Comparison of ENCODE assay signal across 8 mouse cellular contexts in the genomic region with DNA sequence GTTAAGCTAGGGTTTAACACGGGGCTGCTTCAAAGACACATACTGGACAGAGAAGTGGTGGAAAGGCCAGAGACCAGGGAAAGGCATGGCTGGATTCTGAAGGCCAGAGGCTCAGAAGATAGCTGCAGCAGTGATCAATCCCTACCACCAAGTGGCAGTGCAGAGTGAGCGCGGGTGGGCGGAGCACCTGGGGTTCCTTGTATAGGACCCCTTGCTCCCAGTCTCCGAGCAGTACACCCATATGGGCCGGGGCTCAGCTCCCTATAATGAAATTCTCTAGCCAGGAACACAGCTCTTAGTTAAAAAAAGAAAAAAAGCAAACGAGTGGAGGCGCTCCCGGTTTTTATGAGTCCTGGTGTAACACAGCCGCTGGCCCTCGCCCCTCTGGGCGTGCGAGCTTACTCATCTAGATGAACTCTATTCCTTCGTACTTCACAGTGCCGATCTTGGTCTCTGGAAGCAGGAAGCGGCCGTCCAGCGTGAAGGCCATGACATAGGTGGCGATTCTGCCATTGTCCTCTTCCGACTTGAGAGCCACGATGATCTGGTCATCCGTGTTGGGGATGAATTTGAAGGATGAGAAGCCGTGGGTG. TPM values are rescaled to one million over a fixed set of nuclear protein-coding genes. Genes with fewer than 3 reads are reported as not detected.
DNase-seq lines count a peak whose midpoint lies in the region; ATAC-seq and TF ChIP-seq lines count a peak whose summit lies in the region.

No protein-coding gene starts in this region.

- DNase-seq in kidney, postnatal 25 days: peak; percentile 52 to 69
- no peak for DNase-seq in kidney, postnatal 14 days
- DNase-seq in urinary bladder, postnatal 25 days (ENCODE audit: low spot score): peak; percentile 67
- DNase-seq in urinary bladder, adult 18-20 months (ENCODE audit: low spot score in 2 of 2): no peak
- peak; percentile 52 for DNase-seq in gastrocnemius, postnatal 14 days
- peak; percentile 80 for DNase-seq in thymus, postnatal 4 days
- DNase-seq in forebrain, postnatal 0 days: no peak
- DNase-seq in yolk sac, embryonic 10.5 days (ENCODE audit: low spot score): no peak

- H3K4me1 ChIP-seq in forebrain, postnatal 0 days (ENCODE audit: insufficient read depth): no peaks in the 10 kb centered on the region

- 86% methylated on average over 23 of the region's 23 CpGs for WGBS in forebrain, postnatal 0 days

- no peak overlapping the region for H3K9ac ChIP-seq in forebrain, postnatal 0 days

- H3K9me3 ChIP-seq in forebrain, postnatal 0 days (ENCODE audit: low read length): no peaks in the 10 kb centered on the region

- no peak overlapping the region for H3K27ac ChIP-seq in forebrain, postnatal 0 days (ENCODE audit: low read depth, low read length)

- H3K27me3 ChIP-seq in forebrain, postnatal 0 days (ENCODE audit: insufficient read depth, low read length): no peaks in the 10 kb centered on the region

- H3K36me3 ChIP-seq in forebrain, postnatal 0 days (ENCODE audit: insufficient read depth): peaks cover 49% of the 10 kb centered on the region

- no peak overlapping the region for H3K4me2 ChIP-seq in forebrain, postnatal 0 days (ENCODE audit: low read depth)

- intact Hi-C loops in gastrocnemius, postnatal 14 days (cut with DNase I; ENCODE audit: low total_unique reads): no loop called here

- TF ChIP-seq CTCF in forebrain, postnatal 0 days (IDR thresholded peaks at IDR 0.05; ENCODE audit: low read depth): no peak

- no peak for ATAC-seq in forebrain, postnatal 0 days

- H3K4me3 ChIP-seq in forebrain, postnatal 0 days (ENCODE audit: low read depth, low read length): no peak overlapping the region

RNA-seq across cellular contexts. Expression of a gene that starts 5.5 kb away (rescaled TPM):
- total RNA-seq in gastrocnemius, postnatal 14 days (2021): 10 to 100 TPM; 11.0 to 11.9 TPM
- total RNA-seq in forebrain, postnatal 0 days (2014; rRNA removed): 15.5 and 15.6 TPM in 2 replicates
- 13.7 and 16.4 TPM in 2 replicates for polyA plus RNA-seq in forebrain, postnatal 0 days (2015; fragmentation: Nextera tagmentation; extraction: Ambion mirVana)

RNA-seq across cellular contexts. Expression of a gene that starts 11.5 kb away (rescaled TPM):
- 10 to 100 TPM; 11.0 to 11.7 TPM for total RNA-seq in gastrocnemius, postnatal 14 days (2021)
- total RNA-seq in forebrain, postnatal 0 days (2014; rRNA removed): 38.6 and 52.4 TPM in 2 replicates
- 27.8 and 31.6 TPM in 2 replicates for polyA plus RNA-seq in forebrain, postnatal 0 days (2015; fragmentation: Nextera tagmentation; extraction: Ambion mirVana)

RNA-seq across cellular contexts. Expression of a gene that starts 20.6 kb away (rescaled TPM):
- total RNA-seq in gastrocnemius, postnatal 14 days (2021): 10 to 100 TPM; 26.4 to 30.2 TPM
- total RNA-seq in forebrain, postnatal 0 days (2014; rRNA removed): 5.1 and 8.5 TPM in 2 replicates
- polyA plus RNA-seq in forebrain, postnatal 0 days (2015; fragmentation: Nextera tagmentation; extraction: Ambion mirVana): 5.4 and 5.9 TPM in 2 replicates

RNA-seq across cellular contexts. Expression of a gene that starts 51.9 kb away (rescaled TPM):
- total RNA-seq in gastrocnemius, postnatal 14 days (2021): 100 to 1,000 TPM; 119 to 133 TPM
- total RNA-seq in forebrain, postnatal 0 days (2014; rRNA removed): 174 and 208 TPM in 2 replicates
- polyA plus RNA-seq in forebrain, postnatal 0 days (2015; fragmentation: Nextera tagmentation; extraction: Ambion mirVana): 121 and 165 TPM in 2 replicates

Comparison
In these comparisons a context has a peak if more than half of its experiments do, and no peak if none do; other contexts are left out.
1. DNase-seq: peak in kidney, postnatal 25 days (2 of 2), urinary bladder, postnatal 25 days (single experiment), gastrocnemius, postnatal 14 days (single experiment) and thymus, postnatal 4 days (single experiment); none in kidney, postnatal 14 days (single experiment), urinary bladder, adult 18-20 months (0 of 2), forebrain, postnatal 0 days (single experiment) and yolk sac, embryonic 10.5 days (single experiment).